Mouse (Mus musculus): Measurements from ENCODE around the gene Gm9639. TPM values are rescaled to one million over a fixed set of nuclear protein-coding genes. Genes with fewer than 3 reads are reported as not detected.
"Not testable (repeated sequence)": the region's sequence is repeated elsewhere in the genome, so short reads cannot be mapped to it uniquely, and the experiment has no call there.

Gene Gm9639
- polyA plus RNA-seq, 1 experiment from 2014 or later = 1.0 TPM

DNA sequence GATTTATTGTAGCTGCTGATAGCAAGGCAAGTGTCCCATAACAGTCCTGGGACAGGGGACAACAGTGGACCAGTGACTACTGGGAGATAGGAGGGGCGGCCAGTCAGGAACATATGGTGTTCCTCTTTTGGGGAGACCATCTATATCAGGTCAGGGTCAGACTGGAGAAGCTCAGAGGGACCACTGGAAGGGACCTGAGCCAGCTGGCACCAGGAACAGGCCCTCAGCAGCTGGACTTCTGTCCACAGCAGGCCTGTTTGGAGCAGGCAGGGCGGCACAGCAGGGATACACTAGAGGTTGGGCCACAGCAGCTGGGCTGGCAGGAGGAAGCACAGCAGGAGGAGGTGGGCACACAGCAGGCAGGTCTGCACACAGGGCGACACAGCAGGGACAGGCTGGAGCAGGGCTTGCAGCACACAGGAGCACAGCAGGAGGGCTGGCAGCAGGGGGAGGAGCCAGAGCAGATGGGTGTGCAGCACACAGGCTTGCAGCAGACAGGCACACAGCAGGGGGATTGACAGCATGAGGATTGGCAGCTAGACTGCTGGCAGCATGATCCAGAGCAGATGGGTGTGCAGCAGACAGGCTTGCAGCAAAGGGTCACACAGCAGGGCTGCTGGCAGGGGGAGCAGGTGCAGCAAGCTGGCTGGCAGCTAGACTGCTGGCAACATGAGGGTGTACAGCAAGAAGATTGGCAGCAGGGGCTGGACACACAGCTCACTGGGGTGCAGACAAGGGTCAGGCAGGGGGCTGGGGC is 3.5 kb upstream of the Gm9639 start:
- not testable (repeated sequence) for H3K36me3 ChIP-seq; H3K9ac ChIP-seq; ATAC-seq (ENCODE audit: insufficient number of reproducible peaks, low FRiP score, low TSS enrichment, low read depth); H3K27ac ChIP-seq (replicated peaks); H3K4me3 ChIP-seq (replicated peaks); H3K9me3 ChIP-seq (replicated peaks); H3K4me1 ChIP-seq; H3K4me2 ChIP-seq (replicated peaks); H3K27me3 ChIP-seq
- 34% methylated on average over 3 of the region's 3 CpGs for WGBS

GRCm38 (mm10) chr10:77797677-77798076 is 2.8 kb upstream of the Gm9639 start:
- H3K4me3 ChIP-seq (replicated peaks) = no peak overlapping the region
- H3K9ac ChIP-seq = no peak overlapping the region
- H3K9me3 ChIP-seq (replicated peaks) = no peaks in the 10 kb centered on the region
- H3K27ac ChIP-seq (replicated peaks) = no peak overlapping the region
- H3K36me3 ChIP-seq = no peaks in the 10 kb centered on the region
- no peak overlapping the region for H3K4me2 ChIP-seq (replicated peaks)
- no peak for ATAC-seq (ENCODE audit: insufficient number of reproducible peaks, low FRiP score, low TSS enrichment, low read depth)
- H3K27me3 ChIP-seq = no peaks in the 10 kb centered on the region
- WGBS = 14% methylated on average over 3 of the region's 3 CpGs
- H3K4me1 ChIP-seq = peaks cover 7% of the 10 kb centered on the region; the same call in 1 of the 2 replicates

GRCm38 (mm10) chr10:77788621-77789020 is 6.3 kb downstream of the Gm9639 start:
- Histone ChIP-seq H3K36me3 (no peaks in the 10 kb centered on the region), H3K4me1 (no peaks in the 10 kb centered on the region), H3K27me3 (no peaks in the 10 kb centered on the region), H3K9ac (no peak overlapping the region), H3K4me3 (replicated peaks) (no peak overlapping the region), H3K4me2 (replicated peaks) (no peak overlapping the region), H3K27ac (replicated peaks) (no peak overlapping the region), H3K9me3 (replicated peaks) (no peaks in the 10 kb centered on the region)
- WGBS = 73% methylated on average over 2 of the region's 2 CpGs
- ATAC-seq (ENCODE audit: insufficient number of reproducible peaks, low FRiP score, low TSS enrichment, low read depth) = no peak

GRCm38 (mm10) chr10:77787876-77788275 is 7.0 kb downstream of the Gm9639 start, which contains the start of gene Gm7137:
Gene Gm7137 (minus strand): TSS chr10:77788200.
- H3K9me3 ChIP-seq (replicated peaks); H3K4me2 ChIP-seq (replicated peaks); H3K36me3 ChIP-seq; H3K4me1 ChIP-seq; H3K27ac ChIP-seq (replicated peaks); H3K27me3 ChIP-seq; ATAC-seq (ENCODE audit: insufficient number of reproducible peaks, low FRiP score, low TSS enrichment, low read depth); H3K9ac ChIP-seq; H3K4me3 ChIP-seq (replicated peaks): not testable (repeated sequence)
- WGBS = 75% methylated on average over 1 of the region's 1 CpGs

- not testable (repeated sequence) for H3K36me3 ChIP-seq; H3K27ac ChIP-seq (replicated peaks); ATAC-seq (ENCODE audit: insufficient number of reproducible peaks, low FRiP score, low TSS enrichment, low read depth); H3K4me2 ChIP-seq (replicated peaks); H3K4me3 ChIP-seq (replicated peaks); H3K27me3 ChIP-seq; H3K9ac ChIP-seq; H3K9me3 ChIP-seq (replicated peaks); H3K4me1 ChIP-seq
- WGBS = 94% methylated on average over 3 of the region's 3 CpGs
Observed at GRCm38 (mm10) chr10:77783396-77783795, 11.5 kb downstream of the Gm9639 start.

GRCm38 (mm10) chr10:77782442-77782841 is 12.4 kb downstream of the Gm9639 start, which contains the start of gene Gm3250:
Gene Gm3250 (minus strand): TSS chr10:77782542.
- H3K27ac ChIP-seq (replicated peaks); H3K4me1 ChIP-seq; ATAC-seq (ENCODE audit: insufficient number of reproducible peaks, low FRiP score, low TSS enrichment, low read depth); H3K27me3 ChIP-seq; H3K4me3 ChIP-seq (replicated peaks); H3K36me3 ChIP-seq; H3K9me3 ChIP-seq (replicated peaks); H3K4me2 ChIP-seq (replicated peaks); H3K9ac ChIP-seq: not testable (repeated sequence)
- WGBS = 56% methylated on average over 1 of the region's 1 CpGs

- not testable (repeated sequence) for ATAC-seq (ENCODE audit: insufficient number of reproducible peaks, low FRiP score, low TSS enrichment, low read depth); H3K4me3 ChIP-seq (replicated peaks); H3K36me3 ChIP-seq; H3K4me2 ChIP-seq (replicated peaks); H3K9me3 ChIP-seq (replicated peaks); H3K4me1 ChIP-seq; H3K27me3 ChIP-seq; H3K27ac ChIP-seq (replicated peaks); H3K9ac ChIP-seq
- whole genome bisulfite sequencing = 60% methylated on average over 1 of the region's 1 CpGs
Observed at GRCm38 (mm10) chr10:77776844-77777243, 18.0 kb downstream of the Gm9639 start, which contains the start of gene Gm7138. Gene Gm7138 (minus strand): TSS chr10:77776944.

GRCm38 (mm10) chr10:77772142-77772541 is 22.7 kb downstream of the Gm9639 start:
- WGBS = 83% methylated on average over 3 of the region's 3 CpGs
- H3K9me3 ChIP-seq (replicated peaks); H3K36me3 ChIP-seq; H3K27ac ChIP-seq (replicated peaks); H3K4me1 ChIP-seq; H3K9ac ChIP-seq; H3K4me3 ChIP-seq (replicated peaks); ATAC-seq (ENCODE audit: insufficient number of reproducible peaks, low FRiP score, low TSS enrichment, low read depth); H3K4me2 ChIP-seq (replicated peaks); H3K27me3 ChIP-seq: not testable (repeated sequence)

DNA sequence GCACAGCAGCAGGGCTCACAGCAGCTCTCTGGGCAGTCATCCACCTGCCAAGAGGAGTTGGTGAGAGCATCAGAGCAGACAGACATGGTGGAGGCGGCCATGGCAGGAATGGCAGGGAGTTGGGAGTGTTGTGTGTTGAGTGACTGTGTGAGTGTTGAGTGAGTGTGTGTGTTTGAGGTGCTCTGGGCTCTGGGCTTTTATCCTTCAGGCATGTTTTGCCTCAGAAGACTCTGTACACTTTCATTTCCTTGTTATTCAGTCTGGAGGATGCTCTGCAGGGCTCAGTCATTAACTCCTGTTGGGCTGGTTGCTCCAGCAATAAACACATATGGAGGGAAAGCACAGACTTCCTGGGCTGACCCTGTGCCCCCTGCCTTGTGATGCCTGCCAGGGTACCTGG is 23.7 kb downstream of the Gm9639 start, which contains the start of gene Gm3238:
TSS of gene Gm3238 (minus strand) at position 101 of the 400 bp plus-strand sequence.
- H3K4me1 ChIP-seq; H3K4me3 ChIP-seq (replicated peaks); H3K36me3 ChIP-seq; H3K4me2 ChIP-seq (replicated peaks); H3K9me3 ChIP-seq (replicated peaks); H3K27me3 ChIP-seq; H3K27ac ChIP-seq (replicated peaks); H3K9ac ChIP-seq; ATAC-seq (ENCODE audit: insufficient number of reproducible peaks, low FRiP score, low TSS enrichment, low read depth): not testable (repeated sequence)
- no CpG with 5 or more reads among the region's 1 CpGs for WGBS

- Histone ChIP-seq H3K4me1 (no peaks in the 10 kb centered on the region), H3K36me3 (no peaks in the 10 kb centered on the region), H3K4me2 (replicated peaks) (no peak overlapping the region), H3K27ac (replicated peaks) (no peak overlapping the region), H3K9ac (no peak overlapping the region), H3K4me3 (replicated peaks) (no peak overlapping the region), H3K9me3 (replicated peaks) (no peaks in the 10 kb centered on the region), H3K27me3 (no peaks in the 10 kb centered on the region)
- ATAC-seq (ENCODE audit: insufficient number of reproducible peaks, low FRiP score, low TSS enrichment, low read depth) = peak; percentile 29; the same call in 1 of the 2 replicates
- WGBS = 71% methylated on average over 1 of the region's 1 CpGs
Observed at GRCm38 (mm10) chr10:77769727-77770126, 25.1 kb downstream of the Gm9639 start.

DNA sequence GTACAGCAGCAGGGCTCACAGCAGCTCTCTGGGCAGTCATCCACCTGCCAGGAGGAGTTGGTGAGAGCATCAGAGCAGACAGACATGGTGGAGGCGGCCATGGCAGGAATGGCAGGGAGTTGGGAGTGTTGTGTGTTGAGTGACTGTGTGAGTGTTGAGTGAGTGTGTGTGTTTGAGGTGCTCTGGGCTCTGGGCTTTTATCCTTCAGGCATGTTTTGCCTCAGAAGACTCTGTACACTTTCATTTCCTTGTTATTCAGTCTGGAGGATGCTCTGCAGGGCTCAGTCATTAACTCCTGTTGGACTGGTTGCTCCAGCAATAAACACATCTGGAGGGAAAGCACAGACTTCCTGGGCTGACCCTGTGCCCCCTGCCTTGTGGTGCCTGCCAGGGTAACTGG is 35.3 kb downstream of the Gm9639 start, which contains the start of gene Gm3233:
TSS of gene Gm3233 (minus strand) at position 101 of the 400 bp plus-strand sequence.
- not testable (repeated sequence) for H3K9me3 ChIP-seq (replicated peaks); H3K4me2 ChIP-seq (replicated peaks); H3K4me1 ChIP-seq; H3K9ac ChIP-seq; H3K27me3 ChIP-seq; ATAC-seq (ENCODE audit: insufficient number of reproducible peaks, low FRiP score, low TSS enrichment, low read depth); H3K4me3 ChIP-seq (replicated peaks); H3K36me3 ChIP-seq; H3K27ac ChIP-seq (replicated peaks)
- WGBS = 80% methylated on average over 1 of the region's 1 CpGs

GRCm38 (mm10) chr10:77753448-77753847 is 41.4 kb downstream of the Gm9639 start:
- Histone ChIP-seq H3K4me1 (no peaks in the 10 kb centered on the region), H3K27ac (replicated peaks) (no peak overlapping the region), H3K9ac (no peak overlapping the region), H3K9me3 (replicated peaks) (no peaks in the 10 kb centered on the region), H3K36me3 (no peaks in the 10 kb centered on the region), H3K4me3 (replicated peaks) (no peak overlapping the region), H3K4me2 (replicated peaks) (no peak overlapping the region), H3K27me3 (no peaks in the 10 kb centered on the region)
- no peak for ATAC-seq (ENCODE audit: insufficient number of reproducible peaks, low FRiP score, low TSS enrichment, low read depth)

Measured in embryonic facial prominence, embryonic 15.5 days (tissue).